Mouse (Mus musculus) telencephalon, adult 2 months (tissue): ENCODE measurements around the gene Ppp1r35.

Source experiments
- DNase-seq: peaks from one replicate; pipeline ENCODE4 v3.0.0-alpha.2; 2011; ENCODE audit warnings: low read depth, low spot score

Ppp1r35 gene

DNA sequence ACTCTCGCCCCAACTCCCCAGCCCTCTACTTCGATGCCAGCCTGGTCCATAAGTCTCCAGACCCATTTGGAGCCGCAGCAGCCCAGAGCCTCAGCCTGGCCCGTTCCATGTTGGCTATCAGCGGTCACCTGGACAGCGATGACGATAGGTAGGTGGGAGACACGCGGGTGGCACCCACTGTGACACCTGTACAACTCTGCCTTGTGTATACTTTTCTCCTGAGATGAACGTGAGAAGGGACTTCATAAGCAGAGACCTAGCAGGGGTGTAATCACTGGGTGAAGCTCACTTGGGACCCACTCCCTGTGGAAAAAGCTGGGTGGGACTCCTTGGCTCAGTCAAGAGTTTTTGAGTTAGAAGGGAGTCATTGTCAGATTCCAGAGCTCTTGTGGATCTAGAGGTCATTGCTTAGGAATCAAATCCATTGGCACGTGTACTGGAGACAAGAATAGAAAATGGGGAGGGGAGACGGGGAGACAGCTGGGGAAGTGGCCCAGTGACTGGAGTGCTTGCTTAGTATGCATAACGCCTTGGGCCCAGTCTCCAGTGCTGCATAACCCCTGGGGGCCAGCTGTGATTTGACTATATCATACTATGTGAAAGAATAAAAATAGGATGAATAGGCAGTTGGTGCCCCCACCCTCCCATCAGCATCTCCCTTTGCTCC lies 27.3 kb upstream of the Ppp1r35 start:
- no peak for DNase-seq

DNA sequence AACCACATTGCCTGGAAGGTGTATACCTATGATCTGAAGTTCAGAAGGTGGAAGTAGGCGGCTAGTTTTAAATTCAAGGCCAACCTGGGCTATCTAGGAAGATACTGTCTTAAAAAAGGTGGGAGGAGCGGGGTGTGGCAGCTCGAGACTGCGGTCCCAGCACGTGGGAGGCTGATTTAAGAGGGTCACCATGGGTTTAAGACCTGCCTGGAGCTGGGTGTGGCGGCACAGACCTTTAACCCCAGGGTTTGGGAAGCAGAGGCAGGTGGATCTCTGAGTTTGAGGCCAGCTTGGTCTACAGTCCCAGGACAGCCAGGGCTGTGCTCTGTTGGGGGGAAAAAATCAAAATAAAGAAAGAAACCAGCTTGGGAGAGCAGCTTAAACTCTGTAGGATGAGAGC lies 26.7 kb upstream of the Ppp1r35 start:
- no peak for DNase-seq

DNA sequence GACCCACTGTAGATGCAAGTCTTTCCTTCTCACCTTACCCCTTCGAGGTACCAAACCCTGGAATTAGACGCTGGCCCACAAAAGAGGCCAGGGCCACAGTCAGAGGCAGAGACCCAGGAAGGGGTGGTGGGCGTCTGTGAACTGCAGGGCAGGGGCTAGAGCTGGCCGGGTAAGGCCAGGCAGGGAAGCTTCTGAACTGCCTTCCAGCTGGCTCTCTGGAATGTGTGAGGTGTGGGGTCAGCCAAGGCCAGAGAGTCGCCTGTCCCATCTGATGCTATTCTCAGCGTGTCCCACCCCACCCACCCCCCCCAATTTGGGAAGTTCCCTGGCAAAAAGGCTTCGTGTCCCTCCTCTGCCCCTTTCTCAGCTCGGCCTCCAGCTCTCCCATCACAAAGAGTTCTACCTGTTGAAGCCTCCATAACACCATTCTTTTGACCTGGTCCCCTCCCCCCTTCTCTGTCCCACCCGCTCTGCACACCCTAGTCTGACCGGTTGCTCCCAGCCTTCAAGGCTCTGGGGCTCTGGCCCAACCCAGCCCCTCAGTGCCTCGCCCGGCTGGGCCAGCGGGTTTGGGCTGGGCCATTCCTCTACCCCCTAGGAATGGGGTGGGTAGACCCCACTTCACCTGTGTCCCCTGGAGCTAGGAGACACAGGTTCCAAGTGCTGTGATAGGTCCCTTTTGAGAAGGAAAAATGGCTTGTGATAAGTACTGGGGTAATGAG lies 25.4 kb upstream of the Ppp1r35 start:
- no peak for DNase-seq

GRCm38 (mm10) chr5:137755425-137755824 lies 23.2 kb upstream of the Ppp1r35 start:
- DNase-seq = no peak

GRCm38 (mm10) chr5:137756106-137756505 lies 22.5 kb upstream of the Ppp1r35 start:
- no peak for DNase-seq

GRCm38 (mm10) chr5:137756882-137757661 lies 21.6 kb upstream of the Ppp1r35 start:
- no peak for DNase-seq

GRCm38 (mm10) chr5:137757887-137758286 lies 20.8 kb upstream of the Ppp1r35 start:
- no peak for DNase-seq

DNA sequence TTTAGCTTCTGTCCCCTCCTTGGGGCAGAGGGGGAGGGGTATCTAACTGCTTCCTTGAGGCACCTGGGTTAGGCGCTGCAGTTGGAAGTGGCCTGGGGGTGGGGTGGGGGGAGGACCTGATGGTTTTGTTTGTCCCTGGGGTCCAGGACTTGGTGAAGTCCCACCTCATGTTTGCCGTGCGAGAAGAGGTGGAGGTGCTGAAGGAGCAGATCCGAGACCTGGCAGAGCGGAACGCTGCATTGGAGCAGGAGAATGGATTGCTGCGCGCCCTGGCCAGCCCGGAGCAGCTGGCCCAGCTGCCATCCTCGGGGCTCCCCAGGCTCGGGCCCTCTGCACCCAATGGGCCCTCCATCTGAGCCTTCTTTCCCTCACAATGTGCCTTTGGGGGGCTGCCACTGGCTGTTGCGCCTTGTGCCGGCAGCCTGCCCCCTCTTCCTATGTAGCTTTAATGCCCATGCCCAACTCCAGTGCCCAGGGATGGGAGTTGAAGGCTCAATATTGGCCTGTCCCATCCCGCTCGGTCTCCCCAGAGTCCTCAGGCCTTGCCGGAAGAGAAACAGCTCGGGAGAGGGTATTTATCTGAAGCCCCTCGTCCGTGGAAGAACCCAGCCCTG lies 19.6 kb upstream of the Ppp1r35 start:
- DNase-seq = no peak

GRCm38 (mm10) chr5:137759971-137760412 lies 18.7 kb upstream of the Ppp1r35 start:
- peak; percentile 89 for DNase-seq

GRCm38 (mm10) chr5:137764609-137765340 lies 13.9 kb upstream of the Ppp1r35 start:
- DNase-seq = no peak

- no peak for DNase-seq
Measured at GRCm38 (mm10) chr5:137766270-137766669, 12.4 kb upstream of the Ppp1r35 start.

- DNase-seq = no peak
Measured at GRCm38 (mm10) chr5:137768475-137768874, 10.2 kb upstream of the Ppp1r35 start.

- DNase-seq = no peak
Measured at GRCm38 (mm10) chr5:137770709-137771108, 7.9 kb upstream of the Ppp1r35 start.

GRCm38 (mm10) chr5:137772755-137773154 lies 5.9 kb upstream of the Ppp1r35 start:
- no peak for DNase-seq

GRCm38 (mm10) chr5:137775587-137776290 lies 2.9 kb upstream of the Ppp1r35 start:
- DNase-seq = no peak

GRCm38 (mm10) chr5:137776408-137776918 lies 2.2 kb upstream of the Ppp1r35 start:
- no peak for DNase-seq

DNA sequence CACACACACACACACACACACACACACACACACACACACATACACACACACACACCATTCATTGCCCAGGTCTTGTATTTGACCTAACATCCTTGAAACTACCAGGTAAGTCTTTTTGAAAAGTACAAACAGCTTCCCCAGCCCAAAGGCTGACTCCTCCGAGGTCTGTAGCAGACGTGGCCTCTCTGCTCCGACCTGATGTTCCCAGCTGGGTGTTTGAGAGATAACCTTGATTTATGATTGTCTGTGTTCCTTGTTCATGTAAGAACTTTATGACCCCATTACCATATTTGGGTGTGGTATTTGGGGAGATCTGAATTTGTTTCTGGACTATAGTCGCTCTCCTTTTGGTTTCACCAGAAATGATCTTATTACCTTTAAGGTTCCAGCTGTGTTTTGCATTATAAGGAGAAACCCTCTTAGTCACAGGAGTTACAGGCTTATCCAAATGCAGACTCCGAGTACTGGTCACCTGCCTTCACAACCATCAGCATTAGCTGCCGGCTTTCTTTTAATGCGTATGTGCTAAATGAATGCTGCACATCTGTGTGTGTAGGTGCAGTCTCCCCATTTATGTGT lies 1.3 kb upstream of the Ppp1r35 start:
- no peak for DNase-seq

DNA sequence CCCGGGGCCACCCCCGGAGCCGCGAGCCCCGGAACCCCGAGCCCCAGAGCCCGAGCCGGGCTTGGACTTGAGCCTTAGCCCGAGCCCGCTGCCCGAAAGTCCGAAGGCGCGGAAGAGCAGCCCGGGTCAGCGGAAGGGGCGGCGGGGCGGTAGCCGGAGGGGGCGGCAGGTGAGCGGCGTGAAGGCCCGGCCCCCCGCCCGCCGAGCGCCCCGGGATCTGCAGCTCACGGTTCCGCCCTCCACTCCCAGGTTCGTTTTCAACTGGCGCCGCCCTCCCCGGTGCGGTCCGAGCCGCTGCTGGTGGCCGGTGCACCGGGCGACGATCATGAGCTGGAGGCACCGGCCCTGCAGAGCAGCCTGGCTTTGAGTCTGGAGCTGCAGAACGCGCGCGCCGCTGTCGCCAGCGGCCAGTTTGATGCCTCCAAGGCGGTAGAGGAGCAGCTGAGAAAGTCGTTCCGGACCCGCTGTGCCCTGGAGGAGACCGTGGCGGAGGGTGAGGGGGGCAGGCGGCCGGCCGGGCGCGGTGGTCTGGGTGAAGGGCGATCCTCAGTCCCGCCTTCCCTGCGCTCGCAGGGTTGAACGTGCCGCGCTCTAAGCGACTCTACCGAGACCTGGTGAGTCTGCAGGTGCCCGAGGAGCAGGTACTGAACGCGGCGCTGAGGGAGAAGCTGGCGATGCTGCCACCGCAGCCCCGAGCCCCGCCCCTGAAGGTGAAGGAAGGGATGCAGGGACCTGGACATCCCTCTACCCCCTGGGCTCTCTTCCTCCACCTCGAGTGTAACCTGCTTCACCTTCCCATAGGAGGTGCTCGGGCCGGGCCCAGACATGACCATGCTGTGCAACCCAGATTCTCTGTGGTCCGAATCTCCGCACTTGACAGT lies 644 bp downstream of the Ppp1r35 start:
- no peak for DNase-seq

GRCm38 (mm10) chr5:137781661-137782060 lies 3.0 kb downstream of the Ppp1r35 start:
- no peak for DNase-seq
